Mouse (Mus musculus): ENCODE results near the gene Rin3. TPM values are rescaled to one million over a fixed set of nuclear protein-coding genes. Genes with fewer than 3 reads are reported as not detected.
A peak's percentile ranks its signal among the peaks of the same experiment; 100 is the strongest.
"Not testable (repeated sequence)": the region's sequence is repeated elsewhere in the genome, so short reads cannot be mapped to it uniquely, and the experiment has no call there.

The Rin3 gene
- total and polyA plus RNA-seq, 2 experiments from 2014 or later, result 1.9 to 3.3 TPM

GRCm38 (mm10) chr12:102262809-102263208, 20.0 kb upstream of the Rin3 start:
- Histone ChIP-seq H3K4me2 (ENCODE audit: low read depth) (no peak overlapping the region), H3K27me3 (ENCODE audit: insufficient read depth, low read length) (no peaks in the 10 kb centered on the region), H3K4me3 (ENCODE audit: low read depth, low read length) (no peak overlapping the region), H3K36me3 (ENCODE audit: insufficient read depth) (no peaks in the 10 kb centered on the region), H3K27ac (ENCODE audit: low read depth, low read length) (no peak overlapping the region), H3K9ac (no peak overlapping the region), H3K9me3 (ENCODE audit: low read length) (no peaks in the 10 kb centered on the region), H3K4me1 (ENCODE audit: insufficient read depth) (no peaks in the 10 kb centered on the region)
- WGBS, result 93% methylated on average over 2 of the region's 2 CpGs
- no peak for TF ChIP-seq CTCF (IDR thresholded peaks at IDR 0.05; ENCODE audit: low read depth)
- no peak for ATAC-seq
- no peak for DNase-seq

- no peak for TF ChIP-seq CTCF (IDR thresholded peaks at IDR 0.05; ENCODE audit: low read depth)
- no peak overlapping the region for H3K27ac ChIP-seq (ENCODE audit: low read depth, low read length)
- H3K36me3 ChIP-seq (ENCODE audit: insufficient read depth), result no peaks in the 10 kb centered on the region
- no peaks in the 10 kb centered on the region for H3K4me1 ChIP-seq (ENCODE audit: insufficient read depth)
- H3K4me2 ChIP-seq (ENCODE audit: low read depth), result no peak overlapping the region
- no peak overlapping the region for H3K9ac ChIP-seq
- no peak overlapping the region for H3K4me3 ChIP-seq (ENCODE audit: low read depth, low read length)
- no peaks in the 10 kb centered on the region for H3K27me3 ChIP-seq (ENCODE audit: insufficient read depth, low read length)
- H3K9me3 ChIP-seq (ENCODE audit: low read length), result no peaks in the 10 kb centered on the region
- DNase-seq (no peak), ATAC-seq (no peak)
Observed at GRCm38 (mm10) chr12:102263249-102263648, 19.6 kb upstream of the Rin3 start.

GRCm38 (mm10) chr12:102266433-102266832, 16.4 kb upstream of the Rin3 start:
- ATAC-seq (no peak), DNase-seq (no peak)
- TF ChIP-seq CTCF (IDR thresholded peaks at IDR 0.05; ENCODE audit: low read depth), result no peak
- H3K9ac ChIP-seq, result no peak overlapping the region
- no peak overlapping the region for H3K4me2 ChIP-seq (ENCODE audit: low read depth)
- no peaks in the 10 kb centered on the region for H3K9me3 ChIP-seq (ENCODE audit: low read length)
- H3K4me3 ChIP-seq (ENCODE audit: low read depth, low read length), result no peak overlapping the region
- H3K36me3 ChIP-seq (ENCODE audit: insufficient read depth), result no peaks in the 10 kb centered on the region
- no peaks in the 10 kb centered on the region for H3K4me1 ChIP-seq (ENCODE audit: insufficient read depth)
- 85% methylated on average over 8 of the region's 8 CpGs for WGBS
- no peak overlapping the region for H3K27ac ChIP-seq (ENCODE audit: low read depth, low read length)
- no peaks in the 10 kb centered on the region for H3K27me3 ChIP-seq (ENCODE audit: insufficient read depth, low read length)

GRCm38 (mm10) chr12:102269144-102269543, 13.7 kb upstream of the Rin3 start:
- Histone ChIP-seq H3K9ac (no peak overlapping the region), H3K4me3 (ENCODE audit: low read depth, low read length) (no peak overlapping the region), H3K27me3 (ENCODE audit: insufficient read depth, low read length) (no peaks in the 10 kb centered on the region), H3K4me2 (ENCODE audit: low read depth) (no peak overlapping the region), H3K36me3 (ENCODE audit: insufficient read depth) (no peaks in the 10 kb centered on the region), H3K4me1 (ENCODE audit: insufficient read depth) (no peaks in the 10 kb centered on the region), H3K9me3 (ENCODE audit: low read length) (no peaks in the 10 kb centered on the region), H3K27ac (ENCODE audit: low read depth, low read length) (no peak overlapping the region)
- no peak for TF ChIP-seq CTCF (IDR thresholded peaks at IDR 0.05; ENCODE audit: low read depth)
- DNase-seq (no peak), ATAC-seq (no peak)
- 60% methylated on average over 2 of the region's 2 CpGs for WGBS

- WGBS, result 85% methylated on average over 6 of the region's 6 CpGs
- no peaks in the 10 kb centered on the region for H3K27me3 ChIP-seq (ENCODE audit: insufficient read depth, low read length)
Observed at GRCm38 (mm10) chr12:102270776-102271405, 12.0 kb upstream of the Rin3 start.

GRCm38 (mm10) chr12:102271447-102271846, 11.4 kb upstream of the Rin3 start:
- TF ChIP-seq CTCF (IDR thresholded peaks at IDR 0.05; ENCODE audit: low read depth), result no peak
- DNase-seq (no peak), ATAC-seq (no peak)
- H3K9ac ChIP-seq, result no peak overlapping the region
- H3K4me1 ChIP-seq (ENCODE audit: insufficient read depth), result no peaks in the 10 kb centered on the region
- H3K27me3 ChIP-seq (ENCODE audit: insufficient read depth, low read length), result no peaks in the 10 kb centered on the region
- no peak overlapping the region for H3K4me2 ChIP-seq (ENCODE audit: low read depth)
- H3K9me3 ChIP-seq (ENCODE audit: low read length), result no peaks in the 10 kb centered on the region
- 73% methylated on average over 4 of the region's 4 CpGs for WGBS
- H3K27ac ChIP-seq (ENCODE audit: low read depth, low read length), result no peak overlapping the region
- no peaks in the 10 kb centered on the region for H3K36me3 ChIP-seq (ENCODE audit: insufficient read depth)
- no peak overlapping the region for H3K4me3 ChIP-seq (ENCODE audit: low read depth, low read length)

More at GRCm38 (mm10) chr12:102270776-102271405, 12.0 kb upstream of the Rin3 start:
- Histone ChIP-seq H3K9ac (no peak overlapping the region), H3K4me3 (ENCODE audit: low read depth, low read length) (no peak overlapping the region), H3K27ac (ENCODE audit: low read depth, low read length) (no peak overlapping the region), H3K4me1 (ENCODE audit: insufficient read depth) (no peaks in the 10 kb centered on the region), H3K4me2 (ENCODE audit: low read depth) (no peak overlapping the region), H3K36me3 (ENCODE audit: insufficient read depth) (no peaks in the 10 kb centered on the region), H3K9me3 (ENCODE audit: low read length) (no peaks in the 10 kb centered on the region)
- no peak for DNase-seq
- no peak for TF ChIP-seq CTCF (IDR thresholded peaks at IDR 0.05; ENCODE audit: low read depth)
- ATAC-seq, result no peak

GRCm38 (mm10) chr12:102275833-102276443, 6.9 kb upstream of the Rin3 start:
- Histone ChIP-seq H3K4me2 (ENCODE audit: low read depth) (no peak overlapping the region), H3K36me3 (ENCODE audit: insufficient read depth) (no peaks in the 10 kb centered on the region), H3K27ac (ENCODE audit: low read depth, low read length) (no peak overlapping the region), H3K9me3 (ENCODE audit: low read length) (no peaks in the 10 kb centered on the region), H3K27me3 (ENCODE audit: insufficient read depth, low read length) (no peaks in the 10 kb centered on the region), H3K4me3 (ENCODE audit: low read depth, low read length) (no peak overlapping the region), H3K4me1 (ENCODE audit: insufficient read depth) (no peaks in the 10 kb centered on the region), H3K9ac (no peak overlapping the region)
- 50% methylated on average over 7 of the region's 7 CpGs for WGBS
- TF ChIP-seq CTCF (IDR thresholded peaks at IDR 0.05; ENCODE audit: low read depth), result no peak
- ATAC-seq, result no peak
- DNase-seq, result peak; percentile 9

- WGBS, result 79% methylated on average over 4 of the region's 4 CpGs
- ATAC-seq; H3K4me2 ChIP-seq (ENCODE audit: low read depth); H3K4me1 ChIP-seq (ENCODE audit: insufficient read depth); H3K9ac ChIP-seq; H3K27ac ChIP-seq (ENCODE audit: low read depth, low read length); H3K9me3 ChIP-seq (ENCODE audit: low read length); H3K27me3 ChIP-seq (ENCODE audit: insufficient read depth, low read length); H3K36me3 ChIP-seq (ENCODE audit: insufficient read depth); H3K4me3 ChIP-seq (ENCODE audit: low read depth, low read length); DNase-seq: not testable (repeated sequence)
Observed at GRCm38 (mm10) chr12:102280290-102280689, 2.6 kb upstream of the Rin3 start.

All from forebrain, postnatal 0 days (tissue).